Mouse (Mus musculus) CH12.LX (cell line): ENCODE measurements at regions not wholly inside any gene's neighbourhood (a gene's known extent, or its start where the extent isn't known, plus 50 kb on each side); places are given as distances from the start of the nearest gene placed in this dataset.

ENCODE experiments used
- DNase-seq: peaks from one replicate; pipeline ENCODE4 v3.0.0-alpha.2; 2013; ENCODE audit errors: extremely low read depth
- H3K27ac ChIP-seq: 2 replicates; pipeline ENCODE4 v1.5.1; 2012; ENCODE audit warnings: low read depth, mild to moderate bottlenecking, control low read depth, moderate library complexity; ENCODE audit not compliant: insufficient read depth
- H3K27me3 ChIP-seq: replicated peaks from 2 replicates; pipeline ENCODE3; 2012; ENCODE audit warnings: inconsistent platforms
- H3K36me3 ChIP-seq, 2 experiments: replicated peaks in 1 of 2; 2 replicates each; pipeline versions ENCODE3 to v1.6.1; 2012; ENCODE audit warnings: inconsistent platforms in 1 of 2, low read length in 1 of 2, mild to moderate bottlenecking in 1 of 2, mixed read lengths in 1 of 2, moderate library complexity in 1 of 2; ENCODE audit not compliant: control insufficient read depth in 1 of 2, insufficient read depth in 1 of 2
- H3K4me1 ChIP-seq, 2 experiments: 2 replicates each; pipeline ENCODE4 v1.6.1; 2012; ENCODE audit warnings: inconsistent platforms in 1 of 2, moderate library complexity in 1 of 2; ENCODE audit not compliant: insufficient read depth in 2 of 2, control insufficient read depth in 1 of 2
- H3K4me2 ChIP-seq: 2 replicates; pipeline ENCODE4 v1.6.1; 2012; ENCODE audit warnings: low read depth, mild to moderate bottlenecking, control low read depth; ENCODE audit not compliant: poor library complexity, insufficient read depth, severe bottlenecking
- H3K4me3 ChIP-seq, 3 experiments: fragments of 150-350 bp in 1 of 3; sonication (generic) in 1 of 3; replicated peaks in 1 of 3; 2 replicates each; pipeline versions ENCODE3 to v1.5.1; 2011 to 2012; ENCODE audit warnings: low read depth in 2 of 3, low read length in 2 of 3, mild to moderate bottlenecking in 2 of 3, moderate library complexity in 2 of 3, control low read depth in 1 of 3, improper control_type of control experiment in 1 of 3, inconsistent platforms in 1 of 3, mixed read lengths in 1 of 3; ENCODE audit not compliant: poor library complexity in 1 of 3
- H3K79me2 ChIP-seq: replicated peaks from 2 replicates; pipeline ENCODE4 v1.6.1; 2012; ENCODE audit warnings: mild to moderate bottlenecking, moderate library complexity; ENCODE audit not compliant: control insufficient read depth, poor library complexity, insufficient read depth, severe bottlenecking; ENCODE audit errors: extremely low read depth
- H3K9ac ChIP-seq: 2 replicates; pipeline ENCODE4 v1.6.1; 2012; ENCODE audit warnings: low read depth, mild to moderate bottlenecking, control low read depth, moderate library complexity; ENCODE audit not compliant: insufficient read depth
- H3K9me3 ChIP-seq: replicated peaks from 2 replicates; pipeline ENCODE3; 2012; ENCODE audit warnings: low read length, inconsistent platforms, mixed read lengths
- CHD1 ChIP-seq: IDR thresholded peaks from 2 replicates; pipeline ENCODE4 v1.6.1; 2012; ENCODE audit warnings: low read depth, low read length, improper control_type of control experiment, inconsistent platforms
- CHD2 ChIP-seq: IDR thresholded peaks from 2 replicates; pipeline ENCODE4 v1.6.1; 2011; ENCODE audit warnings: low read length, improper control_type of control experiment
- CTCF ChIP-seq, 2 experiments: IDR thresholded peaks in 1 of 2; conservative IDR thresholded peaks in 1 of 2; 2 replicates each; pipeline ENCODE4 v1.5.1; 2011 to 2012; ENCODE audit warnings: low read depth in 2 of 2, low read length in 2 of 2, improper control_type of control experiment in 1 of 2, inconsistent platforms in 1 of 2, mild to moderate bottlenecking in 1 of 2, moderate library complexity in 1 of 2
- E2F4 ChIP-seq: IDR thresholded peaks from 2 replicates; pipeline ENCODE4 v1.6.1; 2011; ENCODE audit warnings: low read depth, low read length, improper control_type of control experiment; ENCODE audit not compliant: insufficient replicate concordance
- ELF1 ChIP-seq: IDR thresholded peaks from 2 replicates; pipeline ENCODE4 v1.6.1; 2014; ENCODE audit warnings: low read depth, mild to moderate bottlenecking, inconsistent platforms, low read length, improper control_type of control experiment
- EP300 ChIP-seq: IDR thresholded peaks from 2 replicates; pipeline ENCODE4 v1.6.1; 2011; ENCODE audit warnings: low read length, improper control_type of control experiment
- ETS1 ChIP-seq: conservative IDR thresholded peaks from 2 replicates; pipeline ENCODE4 v1.6.1; 2012; ENCODE audit warnings: low read depth, mild to moderate bottlenecking, inconsistent platforms, low read length, improper control_type of control experiment, moderate library complexity
- GABPA ChIP-seq: IDR thresholded peaks from 2 replicates; pipeline ENCODE4 v1.6.1; 2012; ENCODE audit warnings: low read depth, low read length, improper control_type of control experiment, inconsistent platforms; ENCODE audit not compliant: insufficient replicate concordance
- HCFC1 ChIP-seq: IDR thresholded peaks from 2 replicates; pipeline ENCODE4 v1.6.1; 2012; ENCODE audit warnings: low read depth, mild to moderate bottlenecking, inconsistent platforms, low read length, improper control_type of control experiment
- IRF4 ChIP-seq: IDR thresholded peaks from 2 replicates; pipeline ENCODE4 v1.6.1; 2014; ENCODE audit warnings: low read depth, mild to moderate bottlenecking, inconsistent platforms, low read length, improper control_type of control experiment
- JUN ChIP-seq: IDR thresholded peaks from 2 replicates; pipeline ENCODE4 v1.6.1; 2011; ENCODE audit warnings: low read depth, mild to moderate bottlenecking, low read length, improper control_type of control experiment, moderate library complexity; ENCODE audit not compliant: insufficient read depth
- JUND ChIP-seq: conservative IDR thresholded peaks from 2 replicates; pipeline ENCODE4 v1.6.1; 2011; ENCODE audit warnings: low read depth, low read length, improper control_type of control experiment
- KAT2A ChIP-seq: IDR thresholded peaks from 2 replicates; pipeline ENCODE4 v1.6.1; 2012; ENCODE audit warnings: low read length, improper control_type of control experiment, inconsistent platforms; ENCODE audit not compliant: insufficient replicate concordance
- MAFK ChIP-seq: IDR thresholded peaks from 2 replicates; pipeline ENCODE4 v1.6.1; 2011; ENCODE audit warnings: low read length, improper control_type of control experiment; ENCODE audit not compliant: insufficient replicate concordance
- MEF2A ChIP-seq: IDR thresholded peaks from 2 replicates; pipeline ENCODE4 v1.6.1; 2014; ENCODE audit warnings: low read depth, mild to moderate bottlenecking, inconsistent platforms, low read length, improper control_type of control experiment, borderline replicate concordance
- MXI1 ChIP-seq: IDR thresholded peaks from 2 replicates; pipeline ENCODE4 v1.6.1; 2011; ENCODE audit warnings: mild to moderate bottlenecking, low read depth, low read length, improper control_type of control experiment
- MYC ChIP-seq: IDR thresholded peaks from 2 replicates; pipeline ENCODE4 v1.6.1; 2011; ENCODE audit warnings: low read depth, mild to moderate bottlenecking, improper control_type of control experiment, low read length
- NELFE ChIP-seq: IDR thresholded peaks from 2 replicates; pipeline ENCODE4 v1.6.1; 2011; ENCODE audit warnings: low read depth, low read length, improper control_type of control experiment
- PAX5 ChIP-seq: IDR thresholded peaks from 2 replicates; pipeline ENCODE4 v1.6.1; 2012; ENCODE audit warnings: low read length, inconsistent platforms, mixed read lengths
- POLR2A ChIP-seq: IDR thresholded peaks from 2 replicates; pipeline ENCODE4 v1.6.1; 2011; ENCODE audit warnings: low read depth, mild to moderate bottlenecking, improper control_type of control experiment, low read length
- POLR2AphosphoS2 ChIP-seq: IDR thresholded peaks from 2 replicates; pipeline ENCODE4 v1.6.1; 2011; ENCODE audit warnings: low read depth, low read length, improper control_type of control experiment
- RAD21 ChIP-seq: IDR thresholded peaks from 2 replicates; pipeline ENCODE4 v1.6.1; 2011; ENCODE audit warnings: low read depth, mild to moderate bottlenecking, low read length, improper control_type of control experiment, moderate library complexity
- RCOR1 ChIP-seq: conservative IDR thresholded peaks from 2 replicates; pipeline ENCODE4 v1.6.1; 2012; ENCODE audit warnings: low read depth, mild to moderate bottlenecking, inconsistent platforms, low read length, improper control_type of control experiment
- SIN3A ChIP-seq: IDR thresholded peaks from 2 replicates; pipeline ENCODE4 v1.6.1; 2012; ENCODE audit warnings: low read length, improper control_type of control experiment, inconsistent platforms
- SMC3 ChIP-seq: IDR thresholded peaks from 2 replicates; pipeline ENCODE4 v1.6.1; 2011; ENCODE audit warnings: low read depth, low read length, improper control_type of control experiment
- TBP ChIP-seq: conservative IDR thresholded peaks from 2 replicates; pipeline ENCODE4 v1.6.1; 2011; ENCODE audit warnings: low read depth, low read length, improper control_type of control experiment
- TCF12 ChIP-seq: IDR thresholded peaks from 2 replicates; pipeline ENCODE4 v1.6.1; 2014; ENCODE audit warnings: low read depth, mild to moderate bottlenecking, inconsistent platforms, low read length, improper control_type of control experiment
- USF2 ChIP-seq: conservative IDR thresholded peaks from 2 replicates; pipeline ENCODE4 v1.6.1; 2011; ENCODE audit warnings: low read depth, low read length, improper control_type of control experiment
- ZKSCAN1 ChIP-seq: IDR thresholded peaks from 2 replicates; pipeline ENCODE4 v1.6.1; 2012; ENCODE audit warnings: low read depth, inconsistent platforms, low read length, improper control_type of control experiment, borderline replicate concordance
- ZMIZ1 ChIP-seq: IDR thresholded peaks from 2 replicates; pipeline ENCODE4 v1.6.1; 2012; ENCODE audit warnings: low read depth, mild to moderate bottlenecking, inconsistent platforms, low read length, improper control_type of control experiment
- dilution Hi-C: fragments of 300-500 bp; cut with MboI; formaldehyde crosslinking; loops from 2 replicates; pipeline ENCODE4 v1.14.3; 2020; ENCODE audit warnings: low sequenced_read_pairs; ENCODE audit not compliant: extremely low pct_unique_long_range_greater_than_20kb, extremely low pct_ligation_motif_present
- in situ Hi-C: fragments of 300-500 bp; cut with MboI; formaldehyde crosslinking; loops from 3 replicates; pipeline ENCODE4 v1.14.3; 2019; ENCODE audit warnings: low sequenced_read_pairs, low pct_ligation_motif_present, low pct_unique_long_range_greater_than_20kb, mixed read lengths

GRCm38 (mm10) chr9:94323011-94323410 is 214.9 kb downstream of the 1190002N15Rik start:
- peaks cover 30% of the 10 kb centered on the region for H3K9me3 ChIP-seq
- TF ChIP-seq POLR2AphosphoS2 (no peak), MAFK (no peak), IRF4 (no peak), RAD21 (no peak), SIN3A (no peak), SMC3 (no peak), NELFE (no peak), JUND (no peak), GABPA (no peak), HCFC1 (no peak), MYC (no peak), ELF1 (no peak), E2F4 (no peak), CTCF (conservative IDR thresholded peaks at IDR 0.05 in 1 of 2, IDR thresholded peaks at IDR 0.05 in 1 of 2; ENCODE audit: low read depth in 2 of 2, low read length in 2 of 2) (no peak), JUN (no peak), USF2 (no peak)
- TF ChIP-seq, all 38 proteins: peak for 0
- in situ Hi-C loops = no loop called here
- Histone ChIP-seq H3K4me2 (no peak overlapping the region), H3K27ac (no peak overlapping the region), H3K79me2 (no peaks in the 10 kb centered on the region), H3K9ac (no peak overlapping the region), H3K36me3 (no peaks in the 10 kb centered on the region), H3K4me3 (no peak overlapping the region), H3K27me3 (no peaks in the 10 kb centered on the region), H3K4me1 (no peaks in the 10 kb centered on the region)
- dilution Hi-C loops = no loop called here
- DNase-seq = no peak

- no peaks in the 10 kb centered on the region for H3K36me3 ChIP-seq
- H3K4me3 ChIP-seq = no peak overlapping the region
- in situ Hi-C loops = no loop called here
- no peaks in the 10 kb centered on the region for H3K79me2 ChIP-seq
- dilution Hi-C loops = no loop called here
- peaks cover 31% of the 10 kb centered on the region for H3K9me3 ChIP-seq
- DNase-seq = no peak
- no peak for TF ChIP-seq GABPA
- no peak for TF ChIP-seq EP300
- no peak for TF ChIP-seq TBP
- no peak for TF ChIP-seq CHD2
- no peak for TF ChIP-seq NELFE
- TF ChIP-seq ZMIZ1 = no peak
- no peak for TF ChIP-seq CTCF (conservative IDR thresholded peaks at IDR 0.05 in 1 of 2, IDR thresholded peaks at IDR 0.05 in 1 of 2; ENCODE audit: low read depth in 2 of 2, low read length in 2 of 2)
- no peak for TF ChIP-seq JUN
- TF ChIP-seq RCOR1 = no peak
- TF ChIP-seq POLR2A = no peak
- no peak for TF ChIP-seq PAX5
- TF ChIP-seq MXI1 = no peak
- no peak for TF ChIP-seq TCF12
- no peak for TF ChIP-seq ZKSCAN1
- TF ChIP-seq RAD21 = no peak
- TF ChIP-seq ETS1 = no peak
- no peak for TF ChIP-seq CHD1
- no peak for TF ChIP-seq KAT2A
- no peak for TF ChIP-seq MAFK
- no peak for TF ChIP-seq MEF2A
- H3K27me3 ChIP-seq = no peaks in the 10 kb centered on the region
- no peak overlapping the region for H3K4me2 ChIP-seq
- H3K9ac ChIP-seq = no peak overlapping the region
- H3K4me1 ChIP-seq = no peaks in the 10 kb centered on the region
- no peak overlapping the region for H3K27ac ChIP-seq
Observed at GRCm38 (mm10) chr9:94302575-94302974, 235.3 kb downstream of the 1190002N15Rik start.
